Mouse (Mus musculus): ENCODE results near the gene Enho. TPM values are rescaled to one million over a fixed set of nuclear protein-coding genes. Genes with fewer than 3 reads are reported as not detected.
A peak's percentile ranks its signal among the peaks of the same experiment; 100 is the strongest.

Enho gene
- total and polyA plus RNA-seq, 2 experiments from 2014 or later, result 4.0 to 12.7 TPM

- Histone ChIP-seq H3K27me3 (ENCODE audit: control insufficient read depth, insufficient read depth, low read length) (peaks cover 19% of the 10 kb centered on the region; the same call in 1 of the 2 replicates), H3K27ac (ENCODE audit: low read depth) (no peak overlapping the region), H3K4me1 (ENCODE audit: control insufficient read depth, insufficient read depth) (peaks cover 21% of the 10 kb centered on the region), H3K36me3 (replicated peaks; ENCODE audit: control insufficient read depth, insufficient read depth, low read length) (no peaks in the 10 kb centered on the region), H3K4me2 (ENCODE audit: low read depth, low read length) (no peak overlapping the region), H3K9me3 (replicated peaks; ENCODE audit: control insufficient read depth, low read length) (no peaks in the 10 kb centered on the region), H3K9ac (replicated peaks; ENCODE audit: low read depth, low read length) (no peak overlapping the region), H3K4me3 (ENCODE audit: low read depth, low read length) (no peak overlapping the region)
- DNase-seq (ENCODE audit: low spot score), result no peak
- 53% methylated on average over 2 of the region's 2 CpGs for WGBS
- ATAC-seq (ENCODE audit: insufficient read depth, low read depth), result no peak
- TF ChIP-seq CTCF (IDR thresholded peaks at IDR 0.05; ENCODE audit: low read depth), result no peak
- no peak for TF ChIP-seq EP300 (IDR thresholded peaks at IDR 0.05; ENCODE audit: low read depth)
Measured at GRCm38 (mm10) chr4:41635906-41636305, 4.2 kb downstream of the Enho start.

- DNase-seq (ENCODE audit: low spot score), result no peak
- Histone ChIP-seq H3K27ac (ENCODE audit: low read depth) (no peak overlapping the region), H3K4me1 (ENCODE audit: control insufficient read depth, insufficient read depth) (peaks cover 25% of the 10 kb centered on the region), H3K9me3 (replicated peaks; ENCODE audit: control insufficient read depth, low read length) (no peaks in the 10 kb centered on the region), H3K4me3 (ENCODE audit: low read depth, low read length) (no peak overlapping the region), H3K9ac (replicated peaks; ENCODE audit: low read depth, low read length) (no peak overlapping the region), H3K27me3 (ENCODE audit: control insufficient read depth, insufficient read depth, low read length) (peaks cover 19% of the 10 kb centered on the region; the same call in 1 of the 2 replicates), H3K4me2 (ENCODE audit: low read depth, low read length) (no peak overlapping the region), H3K36me3 (replicated peaks; ENCODE audit: control insufficient read depth, insufficient read depth, low read length) (no peaks in the 10 kb centered on the region)
- 66% methylated on average over 8 of the region's 8 CpGs for whole genome bisulfite sequencing
- no peak for TF ChIP-seq EP300 (IDR thresholded peaks at IDR 0.05; ENCODE audit: low read depth)
- peak; percentile 9; the same call in 1 of the 2 replicates for TF ChIP-seq CTCF (IDR thresholded peaks at IDR 0.05; ENCODE audit: low read depth)
- ATAC-seq (ENCODE audit: insufficient read depth, low read depth), result no peak
Measured at GRCm38 (mm10) chr4:41635224-41635623, 4.9 kb downstream of the Enho start.

GRCm38 (mm10) chr4:41634631-41635030 lies 5.5 kb downstream of the Enho start:
- Histone ChIP-seq H3K9ac (replicated peaks; ENCODE audit: low read depth, low read length) (no peak overlapping the region), H3K9me3 (replicated peaks; ENCODE audit: control insufficient read depth, low read length) (no peaks in the 10 kb centered on the region), H3K36me3 (replicated peaks; ENCODE audit: control insufficient read depth, insufficient read depth, low read length) (no peaks in the 10 kb centered on the region), H3K4me1 (ENCODE audit: control insufficient read depth, insufficient read depth) (peaks cover 25% of the 10 kb centered on the region), H3K27ac (ENCODE audit: low read depth) (no peak overlapping the region), H3K27me3 (ENCODE audit: control insufficient read depth, insufficient read depth, low read length) (peaks cover 19% of the 10 kb centered on the region; the same call in 1 of the 2 replicates), H3K4me2 (ENCODE audit: low read depth, low read length) (no peak overlapping the region), H3K4me3 (ENCODE audit: low read depth, low read length) (no peak overlapping the region)
- DNase-seq (ENCODE audit: low spot score) (no peak), ATAC-seq (ENCODE audit: insufficient read depth, low read depth) (no peak)
- 93% methylated on average over 8 of the region's 8 CpGs for WGBS
- TF ChIP-seq EP300 (IDR thresholded peaks at IDR 0.05; ENCODE audit: low read depth) (no peak), CTCF (IDR thresholded peaks at IDR 0.05; ENCODE audit: low read depth) (no peak)

- no peak overlapping the region for H3K9ac ChIP-seq (replicated peaks; ENCODE audit: low read depth, low read length)
- H3K27ac ChIP-seq (ENCODE audit: low read depth), result no peak overlapping the region
- H3K4me1 ChIP-seq (ENCODE audit: control insufficient read depth, insufficient read depth), result peaks cover 32% of the 10 kb centered on the region
- no peak overlapping the region for H3K4me2 ChIP-seq (ENCODE audit: low read depth, low read length)
- TF ChIP-seq EP300 (IDR thresholded peaks at IDR 0.05; ENCODE audit: low read depth), result no peak
- no peak for TF ChIP-seq CTCF (IDR thresholded peaks at IDR 0.05; ENCODE audit: low read depth)
- ATAC-seq (ENCODE audit: insufficient read depth, low read depth), result no peak
- WGBS, result 63% methylated on average over 9 of the region's 9 CpGs
- H3K4me3 ChIP-seq (ENCODE audit: low read depth, low read length), result no peak overlapping the region
- 0 out of 2 replicates have a peak, but pooled peaks cover 6% of the 10 kb centered on the region for H3K27me3 ChIP-seq (ENCODE audit: control insufficient read depth, insufficient read depth, low read length)
- H3K36me3 ChIP-seq (replicated peaks; ENCODE audit: control insufficient read depth, insufficient read depth, low read length), result no peaks in the 10 kb centered on the region
- no peaks in the 10 kb centered on the region for H3K9me3 ChIP-seq (replicated peaks; ENCODE audit: control insufficient read depth, low read length)
- no peak for DNase-seq (ENCODE audit: low spot score)
Measured at GRCm38 (mm10) chr4:41633001-41633400, 7.1 kb downstream of the Enho start.

- H3K9me3 ChIP-seq (replicated peaks; ENCODE audit: control insufficient read depth, low read length), result no peaks in the 10 kb centered on the region
- H3K4me2 ChIP-seq (ENCODE audit: low read depth, low read length), result peak overlapping the region; percentile 12
- WGBS, result 2% methylated on average over 11 of the region's 11 CpGs
- DNase-seq (ENCODE audit: low spot score) (peak; percentile 46), ATAC-seq (ENCODE audit: insufficient read depth, low read depth) (peak; percentile 66)
- peaks cover 33% of the 10 kb centered on the region for H3K4me1 ChIP-seq (ENCODE audit: control insufficient read depth, insufficient read depth)
- H3K27me3 ChIP-seq (ENCODE audit: control insufficient read depth, insufficient read depth, low read length), result 0 out of 2 replicates have a peak, but pooled peaks cover 6% of the 10 kb centered on the region
- TF ChIP-seq EP300 (IDR thresholded peaks at IDR 0.05; ENCODE audit: low read depth) (no peak), CTCF (IDR thresholded peaks at IDR 0.05; ENCODE audit: low read depth) (no peak)
- H3K36me3 ChIP-seq (replicated peaks; ENCODE audit: control insufficient read depth, insufficient read depth, low read length), result no peaks in the 10 kb centered on the region
- no peak overlapping the region for H3K9ac ChIP-seq (replicated peaks; ENCODE audit: low read depth, low read length)
- peak overlapping the region; percentile 37; the same call in 1 of the 2 replicates for H3K27ac ChIP-seq (ENCODE audit: low read depth)
- no peak overlapping the region for H3K4me3 ChIP-seq (ENCODE audit: low read depth, low read length)
Measured at GRCm38 (mm10) chr4:41631390-41631789, 8.7 kb downstream of the Enho start.

GRCm38 (mm10) chr4:41630196-41630595 lies 9.9 kb downstream of the Enho start:
- no peak overlapping the region for H3K9ac ChIP-seq (replicated peaks; ENCODE audit: low read depth, low read length)
- H3K27me3 ChIP-seq (ENCODE audit: control insufficient read depth, insufficient read depth, low read length), result 0 out of 2 replicates have a peak, but pooled peaks cover 3% of the 10 kb centered on the region
- peaks cover 25% of the 10 kb centered on the region for H3K4me1 ChIP-seq (ENCODE audit: control insufficient read depth, insufficient read depth)
- DNase-seq (ENCODE audit: low spot score) (no peak), ATAC-seq (ENCODE audit: insufficient read depth, low read depth) (no peak)
- no peak overlapping the region for H3K4me2 ChIP-seq (ENCODE audit: low read depth, low read length)
- 65% methylated on average over 6 of the region's 6 CpGs for WGBS
- H3K27ac ChIP-seq (ENCODE audit: low read depth), result no peak overlapping the region
- H3K36me3 ChIP-seq (replicated peaks; ENCODE audit: control insufficient read depth, insufficient read depth, low read length), result no peaks in the 10 kb centered on the region
- no peak overlapping the region for H3K4me3 ChIP-seq (ENCODE audit: low read depth, low read length)
- TF ChIP-seq EP300 (IDR thresholded peaks at IDR 0.05; ENCODE audit: low read depth), result no peak
- no peaks in the 10 kb centered on the region for H3K9me3 ChIP-seq (replicated peaks; ENCODE audit: control insufficient read depth, low read length)
